Mouse (Mus musculus) heart, adult 2 months (tissue): ENCODE measurements around the gene Plppr3.

Source experiments
- CTCF ChIP-seq: fragments of 200-600 bp; IDR thresholded peaks from 2 replicates; pipeline ENCODE4 v1.8.1; 2022; ENCODE audit warnings: antibody characterized with exemption, mild to moderate bottlenecking, moderate library complexity
- EP300 ChIP-seq: fragments of 200-500 bp; IDR thresholded peaks from 2 replicates; pipeline ENCODE4 v1.6.1; 2011; ENCODE audit warnings: low read depth, low read length, control low read depth; ENCODE audit not compliant: insufficient read depth

DNA sequence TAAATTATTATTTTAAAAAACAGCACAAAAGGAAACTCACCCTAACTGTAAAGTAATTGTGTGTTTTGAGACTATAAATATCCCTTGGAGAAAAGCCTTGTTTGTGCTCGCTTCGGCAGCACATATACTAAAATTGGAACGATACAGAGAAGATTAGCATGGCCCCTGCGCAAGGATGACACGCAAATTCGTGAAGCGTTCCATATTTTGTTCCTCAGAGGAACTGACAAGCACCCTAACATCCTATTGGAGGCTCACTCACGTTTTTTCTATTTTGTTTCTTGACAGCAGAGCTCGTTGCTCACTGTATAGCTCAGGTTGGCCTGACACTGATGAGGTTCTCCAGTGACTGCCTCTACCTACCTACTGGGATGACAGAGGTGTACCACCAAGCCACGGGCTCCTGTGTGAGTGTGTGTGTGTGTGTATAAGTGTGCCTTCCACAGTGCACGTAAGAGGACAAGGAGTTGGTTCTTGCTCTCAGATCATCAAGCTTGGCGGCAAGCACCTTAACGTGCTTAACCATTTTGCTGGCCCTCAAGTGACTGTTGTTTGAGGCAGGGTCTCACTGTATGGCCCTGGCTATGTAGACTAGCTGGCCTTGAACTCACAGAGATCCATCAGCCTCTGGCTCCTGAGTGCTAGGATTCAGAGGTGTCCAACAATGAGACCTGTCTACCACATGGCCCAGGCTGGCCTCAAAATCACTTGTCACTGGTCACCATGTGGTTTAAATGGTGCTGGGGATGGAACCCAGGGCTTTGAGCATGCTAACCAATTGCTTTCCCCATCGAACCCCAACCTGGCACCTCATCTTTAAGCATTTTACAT is 34.9 kb upstream of the Plppr3 start:
- TF ChIP-seq CTCF (no peak), EP300 (no peak)
